Mouse (Mus musculus) myocyte (in vitro differentiated cells): ENCODE measurements around the gene Gpr18.

Source experiments
- CEBPB ChIP-seq: IDR thresholded peaks from 2 replicates; pipeline ENCODE4 v1.6.1; 2011; ENCODE audit warnings: mild to moderate bottlenecking, moderate library complexity; ENCODE audit not compliant: poor library complexity, insufficient read depth, severe bottlenecking
- E2F4 ChIP-seq: IDR thresholded peaks from one replicate; pipeline ENCODE4 v1.6.1; 2011; ENCODE audit warnings: mild to moderate bottlenecking, control low read depth, moderate library complexity; ENCODE audit not compliant: insufficient read depth
- MAX ChIP-seq: IDR thresholded peaks from one replicate; pipeline ENCODE4 v1.6.1; 2011; ENCODE audit warnings: low read depth, mild to moderate bottlenecking, control low read depth
- MYOD1 ChIP-seq, 3 experiments: IDR thresholded peaks; one replicate each; pipeline ENCODE4 v1.6.1; 2011; ENCODE audit warnings: control low read depth in 2 of 3, low read depth in 2 of 3, mild to moderate bottlenecking in 2 of 3, moderate library complexity in 1 of 3; ENCODE audit not compliant: insufficient read length in 2 of 3, control insufficient read depth in 1 of 3
- POLR2A ChIP-seq: IDR thresholded peaks from one replicate; pipeline ENCODE4 v1.6.1; 2011; ENCODE audit warnings: low read depth, mild to moderate bottlenecking, control low read depth, moderate library complexity; ENCODE audit not compliant: insufficient read length
- POLR2AphosphoS2 ChIP-seq: IDR thresholded peaks from one replicate; pipeline ENCODE4 v1.6.1; 2011; ENCODE audit warnings: low read depth, control low read depth; ENCODE audit not compliant: insufficient read length
- TCF12 ChIP-seq: IDR thresholded peaks from one replicate; pipeline ENCODE4 v1.6.1; 2011; ENCODE audit warnings: mild to moderate bottlenecking, control low read depth; ENCODE audit not compliant: poor library complexity, insufficient read depth, severe bottlenecking

GRCm38 (mm10) chr14:121881211-121881610 lies 34.4 kb downstream of the Gpr18 start:
- no peak for TF ChIP-seq POLR2AphosphoS2
- no peak for TF ChIP-seq POLR2A
- TF ChIP-seq TCF12, result no peak
- TF ChIP-seq E2F4, result no peak
- no peak for TF ChIP-seq CEBPB
- TF ChIP-seq MYOD1 (IDR thresholded peaks at IDR 0.05; ENCODE audit: control insufficient read depth in 1 of 3, insufficient read length in 2 of 3, low read depth in 2 of 3), result no peak
- no peak for TF ChIP-seq MAX
